Mouse (Mus musculus): ENCODE results near the gene Scnm1. TPM values are rescaled to one million over a fixed set of nuclear protein-coding genes. Genes with fewer than 3 reads are reported as not detected.

Gene Scnm1
- polyA plus RNA-seq, 1 experiment from 2014 or later, result 51.0 TPM

DNA sequence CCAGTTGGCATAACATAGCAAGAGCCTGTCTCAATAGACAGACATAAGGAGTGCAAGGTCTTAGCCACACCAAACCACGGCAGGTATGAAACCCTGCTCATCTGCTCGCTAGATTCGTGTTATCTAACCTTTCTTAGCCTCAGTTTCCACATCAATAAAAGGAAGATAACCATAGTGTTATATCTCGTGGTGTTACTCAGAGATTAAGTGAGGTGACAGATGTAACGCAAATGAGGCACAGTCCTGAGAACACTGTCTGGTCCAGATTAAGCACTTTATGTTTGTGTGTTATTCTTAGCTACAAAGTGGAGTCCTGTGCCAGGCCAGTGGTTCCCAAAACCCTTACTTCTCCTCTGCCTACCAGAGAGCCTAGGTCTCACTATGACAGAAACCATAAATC, 31.0 kb upstream of the Scnm1 start:
- Histone ChIP-seq H3K4me1 (replicated peaks) (peaks cover 46% of the 10 kb centered on the region), H3K9me3 (replicated peaks) (no peaks in the 10 kb centered on the region), H3K36me3 (no peaks in the 10 kb centered on the region), H3K4me2 (no peak overlapping the region), H3K9ac (no peak overlapping the region), H3K27me3 (peaks cover 22% of the 10 kb centered on the region; the same call in 1 of the 2 replicates), H3K27ac (no peak overlapping the region), H3K4me3 (no peak overlapping the region)
- WGBS, result 53% methylated on average over 5 of the region's 5 CpGs
- ATAC-seq (replicated peaks; ENCODE audit: insufficient number of reproducible peaks, insufficient read depth, low FRiP score, low read depth), result no peak

- no peak for ATAC-seq (replicated peaks; ENCODE audit: insufficient number of reproducible peaks, insufficient read depth, low FRiP score, low read depth)
- WGBS, result 77% methylated on average over 5 of the region's 5 CpGs
- H3K9ac ChIP-seq, result no peak overlapping the region
Measured at GRCm38 (mm10) chr3:95164256-95164550, 30.4 kb upstream of the Scnm1 start.

DNA sequence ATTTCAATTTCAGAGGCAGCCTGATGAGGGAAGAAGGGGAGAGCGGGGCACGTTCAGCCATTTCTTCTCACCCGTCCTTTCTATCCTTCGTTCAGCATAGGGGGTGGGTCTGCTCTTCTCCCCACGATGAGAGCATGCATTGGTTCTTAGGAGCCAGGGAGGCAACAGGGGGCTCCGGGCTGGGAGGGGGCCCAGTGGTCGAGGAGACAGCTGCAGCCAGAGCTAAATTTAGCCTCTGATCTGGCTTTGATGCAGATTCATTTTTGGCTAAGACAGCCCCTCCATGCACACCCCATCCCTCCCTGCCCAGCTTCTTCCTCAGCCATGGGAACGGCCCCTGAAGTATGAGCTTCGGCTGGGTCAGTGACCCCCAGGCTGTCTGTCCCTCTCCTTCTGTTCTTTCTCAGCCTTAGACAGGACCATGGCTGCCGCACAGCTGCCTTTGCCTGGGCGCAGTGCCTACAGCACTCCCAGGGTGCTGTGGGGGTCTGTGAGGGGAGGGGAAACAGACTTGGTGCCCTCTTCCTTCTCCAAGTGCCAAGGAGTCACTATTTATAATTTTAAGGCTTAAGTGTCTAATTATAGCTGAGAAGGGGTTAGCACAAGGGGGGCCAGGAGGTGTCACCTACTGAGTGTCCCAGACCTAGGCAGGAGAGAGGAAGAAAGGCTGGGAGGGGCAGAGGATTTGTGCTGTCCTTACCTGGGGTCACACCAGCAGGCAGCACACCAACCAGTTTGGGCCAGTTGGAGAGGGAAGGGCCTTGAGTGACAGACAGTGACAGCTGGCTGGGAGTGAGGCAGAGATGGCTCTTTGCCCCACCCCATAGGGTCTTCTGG, 29.8 kb upstream of the Scnm1 start:
- no peak overlapping the region for H3K9ac ChIP-seq
- 41% methylated on average over 11 of the region's 11 CpGs for WGBS
- no peak overlapping the region for H3K4me3 ChIP-seq
- no peak for ATAC-seq (replicated peaks; ENCODE audit: insufficient number of reproducible peaks, insufficient read depth, low FRiP score, low read depth)
- H3K4me1 ChIP-seq (replicated peaks), result peaks cover 49% of the 10 kb centered on the region
- H3K36me3 ChIP-seq, result no peaks in the 10 kb centered on the region
- no peaks in the 10 kb centered on the region for H3K9me3 ChIP-seq (replicated peaks)
- H3K27me3 ChIP-seq, result 0 out of 2 replicates have a peak, but pooled peaks cover 19% of the 10 kb centered on the region
- H3K4me2 ChIP-seq, result peak overlapping the region; percentile 16; the same call in 1 of the 2 replicates
- H3K27ac ChIP-seq, result no peak overlapping the region

More at GRCm38 (mm10) chr3:95164256-95164550, 30.4 kb upstream of the Scnm1 start:
- no peak overlapping the region for H3K4me3 ChIP-seq
- H3K4me1 ChIP-seq (replicated peaks), result peaks cover 49% of the 10 kb centered on the region
- no peaks in the 10 kb centered on the region for H3K9me3 ChIP-seq (replicated peaks)
- H3K27ac ChIP-seq, result no peak overlapping the region
- no peak overlapping the region for H3K4me2 ChIP-seq
- H3K27me3 ChIP-seq, result 0 out of 2 replicates have a peak, but pooled peaks cover 19% of the 10 kb centered on the region
- H3K36me3 ChIP-seq, result no peaks in the 10 kb centered on the region

DNA sequence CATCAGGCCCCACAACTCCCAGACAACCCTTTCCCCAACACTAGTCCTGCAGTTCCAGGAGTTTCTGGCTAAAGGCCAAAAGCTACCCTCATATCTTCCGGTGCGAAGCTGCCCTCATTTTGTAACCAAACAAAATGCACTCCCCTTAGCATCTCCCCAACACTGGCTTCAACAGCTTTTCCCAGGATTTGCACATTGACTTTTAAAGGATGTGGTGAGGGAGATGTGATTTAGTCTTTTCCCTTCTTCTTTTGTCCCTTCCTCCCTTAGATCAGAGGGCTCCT, 28.5 kb upstream of the Scnm1 start:
- Histone ChIP-seq H3K27ac (no peak overlapping the region), H3K4me2 (peak overlapping the region; percentile 98), H3K9me3 (replicated peaks) (no peaks in the 10 kb centered on the region), H3K9ac (no peak overlapping the region), H3K4me3 (peak overlapping the region; percentile 79; the same call in 1 of the 2 replicates), H3K27me3 (0 out of 2 replicates have a peak, but pooled peaks cover 10% of the 10 kb centered on the region), H3K4me1 (replicated peaks) (peaks cover 49% of the 10 kb centered on the region), H3K36me3 (no peaks in the 10 kb centered on the region)
- no peak for ATAC-seq (replicated peaks; ENCODE audit: insufficient number of reproducible peaks, insufficient read depth, low FRiP score, low read depth)
- 39% methylated on average over 2 of the region's 2 CpGs for WGBS

- ATAC-seq (replicated peaks; ENCODE audit: insufficient number of reproducible peaks, insufficient read depth, low FRiP score, low read depth), result no peak
- H3K36me3 ChIP-seq, result no peaks in the 10 kb centered on the region
- peaks cover 49% of the 10 kb centered on the region for H3K4me1 ChIP-seq (replicated peaks)
- 0 out of 2 replicates have a peak, but pooled peaks cover 7% of the 10 kb centered on the region for H3K27me3 ChIP-seq
- WGBS, result 25% methylated on average over 9 of the region's 9 CpGs
- H3K9me3 ChIP-seq (replicated peaks), result no peaks in the 10 kb centered on the region
- H3K27ac ChIP-seq, result no peak overlapping the region
- H3K4me2 ChIP-seq, result peak overlapping the region; percentile 98
- H3K4me3 ChIP-seq, result peak overlapping the region; percentile 79
- peak overlapping the region; percentile 74 for H3K9ac ChIP-seq
Measured at GRCm38 (mm10) chr3:95161618-95162344, 28.0 kb upstream of the Scnm1 start.

GRCm38 (mm10) chr3:95161041-95161551, 27.3 kb upstream of the Scnm1 start:
- Histone ChIP-seq H3K27me3 (0 out of 2 replicates have a peak, but pooled peaks cover 7% of the 10 kb centered on the region), H3K9me3 (replicated peaks) (no peaks in the 10 kb centered on the region), H3K36me3 (no peaks in the 10 kb centered on the region), H3K4me1 (replicated peaks) (peaks cover 49% of the 10 kb centered on the region), H3K4me3 (peak overlapping the region; percentile 79), H3K27ac (no peak overlapping the region), H3K4me2 (peak overlapping the region; percentile 98), H3K9ac (peak overlapping the region; percentile 74)
- no peak for ATAC-seq (replicated peaks; ENCODE audit: insufficient number of reproducible peaks, insufficient read depth, low FRiP score, low read depth)
- 1% methylated on average over 30 of the region's 30 CpGs for WGBS

DNA sequence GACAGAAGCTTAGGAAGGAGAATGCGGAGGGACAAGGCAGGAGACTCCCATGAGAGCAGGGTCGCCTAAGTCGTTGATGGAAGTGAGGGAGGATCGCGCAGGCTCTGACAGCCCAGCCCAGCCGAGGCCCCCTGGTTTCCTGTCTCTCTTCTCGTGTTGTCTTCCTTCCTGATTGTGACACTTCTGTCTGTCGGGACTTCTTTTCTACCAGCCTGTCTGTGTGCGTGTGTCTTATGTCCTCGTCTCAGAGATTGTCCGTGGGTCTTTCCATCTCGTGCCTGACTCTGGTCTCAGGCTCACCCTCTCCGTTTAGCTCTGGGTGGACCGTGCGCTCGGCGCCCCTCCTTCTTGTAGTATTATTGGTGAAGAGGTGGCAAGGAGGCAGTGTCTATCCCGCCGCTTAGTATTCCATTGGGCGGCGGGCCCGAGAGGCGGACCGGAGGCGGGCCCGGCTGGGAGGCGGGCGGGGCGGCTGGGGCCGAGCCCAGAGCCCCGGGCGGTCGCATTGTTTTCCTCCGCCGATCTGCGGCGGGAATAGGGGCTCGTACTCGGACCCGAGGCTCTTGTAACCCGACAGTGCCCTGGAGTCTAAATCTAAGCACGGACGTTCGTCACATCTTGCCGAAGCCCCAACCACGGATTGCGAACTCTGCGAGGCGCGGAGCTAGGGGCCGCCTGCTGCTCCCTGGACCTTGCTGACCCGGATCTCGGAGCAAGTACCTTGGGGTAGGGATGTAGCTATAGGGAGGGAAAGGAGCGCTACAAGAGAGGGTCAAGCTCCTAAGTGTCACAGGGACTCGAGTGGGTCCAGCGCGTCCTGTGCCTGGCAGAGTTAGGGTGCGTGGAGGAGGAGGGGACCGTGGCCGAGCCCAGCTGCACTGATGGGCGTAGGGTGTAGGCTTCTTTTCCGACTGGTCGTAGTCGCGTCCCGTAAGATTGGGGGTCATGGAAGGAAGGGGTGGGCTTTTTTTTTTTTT, 26.5 kb upstream of the Scnm1 start, which contains the start of gene Sema6c:
TSS of gene Sema6c (plus strand) at position 471 of the 977 bp plus-strand sequence.
- Histone ChIP-seq H3K27me3 (0 out of 2 replicates have a peak, but pooled peaks cover 7% of the 10 kb centered on the region), H3K27ac (peak within 1 kb of the TSS; percentile 41; the same call in 1 of the 2 replicates), H3K4me1 (replicated peaks) (peaks cover 49% of the 10 kb centered on the region), H3K36me3 (no peaks in the 10 kb centered on the region), H3K4me3 (peak within 1 kb of the TSS; percentile 79), H3K4me2 (peak within 1 kb of the TSS; percentile 98), H3K9me3 (replicated peaks) (no peaks in the 10 kb centered on the region), H3K9ac (peak within 1 kb of the TSS; percentile 74)
- under 1% methylated on average over 66 of the region's 66 CpGs for WGBS
- peak; percentile 97 for ATAC-seq (replicated peaks; ENCODE audit: insufficient number of reproducible peaks, insufficient read depth, low FRiP score, low read depth)

- peaks cover 43% of the 10 kb centered on the region for H3K4me1 ChIP-seq (replicated peaks)
- peak overlapping the region; percentile 54 for H3K9ac ChIP-seq
- 0 out of 2 replicates have a peak, but pooled peaks cover 7% of the 10 kb centered on the region for H3K27me3 ChIP-seq
- no peak for ATAC-seq (replicated peaks; ENCODE audit: insufficient number of reproducible peaks, insufficient read depth, low FRiP score, low read depth)
- 15% methylated on average over 8 of the region's 8 CpGs for WGBS
- no peaks in the 10 kb centered on the region for H3K9me3 ChIP-seq (replicated peaks)
- peak overlapping the region; percentile 98 for H3K4me2 ChIP-seq
- no peaks in the 10 kb centered on the region for H3K36me3 ChIP-seq
- peak overlapping the region; percentile 79 for H3K4me3 ChIP-seq
- no peak overlapping the region for H3K27ac ChIP-seq
Measured at GRCm38 (mm10) chr3:95159511-95159986, 25.7 kb upstream of the Scnm1 start.

- Histone ChIP-seq H3K36me3 (no peaks in the 10 kb centered on the region), H3K9me3 (replicated peaks) (no peaks in the 10 kb centered on the region), H3K4me2 (no peak overlapping the region), H3K27me3 (no peaks in the 10 kb centered on the region), H3K27ac (no peak overlapping the region), H3K9ac (no peak overlapping the region), H3K4me3 (no peak overlapping the region), H3K4me1 (replicated peaks) (no peaks in the 10 kb centered on the region)
- 52% methylated on average over 4 of the region's 4 CpGs for WGBS
- ATAC-seq (replicated peaks; ENCODE audit: insufficient number of reproducible peaks, insufficient read depth, low FRiP score, low read depth), result no peak
Measured at GRCm38 (mm10) chr3:95153874-95154273, 20.1 kb upstream of the Scnm1 start.

- Histone ChIP-seq H3K27me3 (no peaks in the 10 kb centered on the region), H3K4me3 (no peak overlapping the region), H3K36me3 (no peaks in the 10 kb centered on the region), H3K27ac (no peak overlapping the region), H3K4me2 (no peak overlapping the region), H3K9ac (no peak overlapping the region), H3K4me1 (replicated peaks) (no peaks in the 10 kb centered on the region), H3K9me3 (replicated peaks) (no peaks in the 10 kb centered on the region)
- ATAC-seq (replicated peaks; ENCODE audit: insufficient number of reproducible peaks, insufficient read depth, low FRiP score, low read depth), result no peak
- WGBS, result 67% methylated on average over 3 of the region's 3 CpGs
Measured at GRCm38 (mm10) chr3:95147924-95148323, 14.1 kb upstream of the Scnm1 start.

Data from heart, embryonic 15.5 days (tissue).